Mouse (Mus musculus) kidney, postnatal 10 days (tissue): ENCODE data around the gene Podn.
A peak's percentile ranks its signal among the peaks of the same experiment; 100 is the strongest.

Source experiments
- DNase-seq: peaks from one replicate; pipeline ENCODE4 v3.0.0; 2021; ENCODE audit warnings: mixed read lengths

Gene Podn

GRCm38 (mm10) chr4:108033041-108033764, 63.0 kb downstream of the Podn start:
- no peak for DNase-seq

GRCm38 (mm10) chr4:108032352-108032849, 63.8 kb downstream of the Podn start:
- no peak for DNase-seq

- DNase-seq: peak; percentile 76
Observed at GRCm38 (mm10) chr4:108031502-108032351, 64.5 kb downstream of the Podn start.

GRCm38 (mm10) chr4:108030888-108031501, 65.2 kb downstream of the Podn start:
- DNase-seq: peak; percentile 63

GRCm38 (mm10) chr4:108026193-108026592, 70.1 kb downstream of the Podn start:
- DNase-seq: no peak

GRCm38 (mm10) chr4:108025269-108025668, 71.0 kb downstream of the Podn start:
- peak; percentile 76 for DNase-seq

GRCm38 (mm10) chr4:108024641-108025040, 71.6 kb downstream of the Podn start:
- peak; percentile 72 for DNase-seq

GRCm38 (mm10) chr4:108023186-108023585, 73.1 kb downstream of the Podn start:
- peak; percentile 37 for DNase-seq

GRCm38 (mm10) chr4:108020178-108020577, 76.1 kb downstream of the Podn start:
- DNase-seq: no peak

- DNase-seq: no peak
Observed at GRCm38 (mm10) chr4:108018961-108019921, 77.0 kb downstream of the Podn start.

GRCm38 (mm10) chr4:108018241-108018923, 77.9 kb downstream of the Podn start:
- DNase-seq: no peak

GRCm38 (mm10) chr4:108017839-108018238, 78.4 kb downstream of the Podn start:
- no peak for DNase-seq

GRCm38 (mm10) chr4:108016321-108016720, 79.9 kb downstream of the Podn start:
- DNase-seq: no peak

GRCm38 (mm10) chr4:108015067-108015765, 81.0 kb downstream of the Podn start:
- peak; percentile 68 for DNase-seq

- no peak for DNase-seq
Observed at GRCm38 (mm10) chr4:108014466-108014865, 81.8 kb downstream of the Podn start.

GRCm38 (mm10) chr4:108008541-108008940, 87.7 kb downstream of the Podn start:
- DNase-seq: no peak

- no peak for DNase-seq
Observed at GRCm38 (mm10) chr4:108007532-108008103, 88.6 kb downstream of the Podn start.

- DNase-seq: peak; percentile 37
Observed at GRCm38 (mm10) chr4:108005328-108005727, 90.9 kb downstream of the Podn start.

- peak; percentile 50 for DNase-seq
Observed at GRCm38 (mm10) chr4:107999380-107999779, 96.9 kb downstream of the Podn start.

- DNase-seq: peak; percentile 68
Observed at GRCm38 (mm10) chr4:107998641-107999332, 97.5 kb downstream of the Podn start.
